Mouse (Mus musculus): ENCODE results near the gene Tnrc6b. TPM values are rescaled to one million over a fixed set of nuclear protein-coding genes. Genes with fewer than 3 reads are reported as not detected.
"Not testable (repeated sequence)": the region's sequence is repeated elsewhere in the genome, so short reads cannot be mapped to it uniquely, and the experiment has no call there.

The Tnrc6b gene
- total RNA-seq, 2 experiments from 2014 or later = 55.4 to 56.4 TPM

DNA sequence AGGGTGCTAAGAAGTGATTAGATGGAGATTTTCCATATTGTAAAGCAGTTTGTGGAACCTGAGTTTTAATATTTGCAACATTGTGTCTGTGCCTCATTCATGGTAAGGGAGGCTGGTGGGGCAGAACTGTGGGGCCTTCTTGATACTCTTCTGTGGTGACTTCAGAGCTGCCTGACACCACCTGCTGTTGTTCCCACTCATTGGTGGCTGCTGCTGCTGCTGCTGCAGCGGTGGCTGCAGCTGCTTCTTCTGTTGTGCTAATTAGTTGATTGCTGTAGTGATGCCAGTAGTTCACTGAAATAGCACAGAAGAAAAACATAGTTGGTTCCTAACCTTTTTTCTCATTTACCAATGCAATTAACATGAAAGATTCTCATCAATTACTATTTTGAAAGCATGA, 111.2 kb downstream of the Tnrc6b start:
- intact Hi-C loops (cut with DNase I) = no loop called here
- DNase-seq = no peak

- DNase-seq = no peak
- intact Hi-C loops (cut with DNase I) = no loop called here
Observed at GRCm38 (mm10) chr15:80831170-80831569, 120.1 kb downstream of the Tnrc6b start.

DNA sequence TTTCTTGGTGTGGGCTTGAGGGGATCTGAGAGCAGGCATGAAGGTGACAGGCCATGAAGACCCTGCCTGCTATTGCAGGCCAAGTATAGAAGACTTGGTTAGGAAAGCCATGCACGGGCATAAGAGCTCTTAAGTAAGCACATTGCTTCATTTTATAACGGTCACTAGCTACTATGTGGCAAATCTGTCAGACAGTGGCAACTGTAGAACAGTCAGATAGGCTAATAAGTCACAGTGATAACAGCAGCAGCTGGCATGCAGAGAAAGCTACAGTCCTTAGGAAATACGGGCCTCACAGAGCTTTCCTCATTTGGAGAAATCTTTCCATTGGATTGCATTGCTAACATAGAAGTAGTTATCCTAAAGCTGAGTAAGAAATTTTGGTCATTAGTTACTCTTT, 121.7 kb downstream of the Tnrc6b start:
- no peak for DNase-seq
- intact Hi-C loops (cut with DNase I) = no loop called here

GRCm38 (mm10) chr15:80836246-80836645, 125.1 kb downstream of the Tnrc6b start:
- intact Hi-C loops (cut with DNase I) = no loop called here
- no peak for DNase-seq

DNA sequence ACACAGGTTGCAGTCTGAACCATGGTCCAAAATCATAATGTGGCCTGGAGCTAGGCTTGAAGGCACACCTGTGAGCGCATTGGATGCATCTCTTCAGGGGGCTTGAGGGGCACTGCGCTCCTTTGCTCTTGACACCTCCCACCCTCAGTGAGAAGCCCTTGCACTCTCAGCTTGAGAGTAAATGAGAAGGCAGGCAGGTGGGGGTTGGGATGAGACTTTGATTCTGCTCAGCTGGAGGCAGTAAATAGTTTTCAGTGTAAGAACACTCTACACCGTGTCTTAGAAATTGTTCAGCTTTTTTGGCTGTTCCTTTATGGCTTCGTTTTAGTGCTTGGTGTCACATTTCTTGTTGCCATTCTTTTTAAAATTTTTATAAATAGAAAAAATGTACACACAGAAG, 127.7 kb downstream of the Tnrc6b start:
- intact Hi-C loops (cut with DNase I) = no loop called here
- DNase-seq = no peak

DNA sequence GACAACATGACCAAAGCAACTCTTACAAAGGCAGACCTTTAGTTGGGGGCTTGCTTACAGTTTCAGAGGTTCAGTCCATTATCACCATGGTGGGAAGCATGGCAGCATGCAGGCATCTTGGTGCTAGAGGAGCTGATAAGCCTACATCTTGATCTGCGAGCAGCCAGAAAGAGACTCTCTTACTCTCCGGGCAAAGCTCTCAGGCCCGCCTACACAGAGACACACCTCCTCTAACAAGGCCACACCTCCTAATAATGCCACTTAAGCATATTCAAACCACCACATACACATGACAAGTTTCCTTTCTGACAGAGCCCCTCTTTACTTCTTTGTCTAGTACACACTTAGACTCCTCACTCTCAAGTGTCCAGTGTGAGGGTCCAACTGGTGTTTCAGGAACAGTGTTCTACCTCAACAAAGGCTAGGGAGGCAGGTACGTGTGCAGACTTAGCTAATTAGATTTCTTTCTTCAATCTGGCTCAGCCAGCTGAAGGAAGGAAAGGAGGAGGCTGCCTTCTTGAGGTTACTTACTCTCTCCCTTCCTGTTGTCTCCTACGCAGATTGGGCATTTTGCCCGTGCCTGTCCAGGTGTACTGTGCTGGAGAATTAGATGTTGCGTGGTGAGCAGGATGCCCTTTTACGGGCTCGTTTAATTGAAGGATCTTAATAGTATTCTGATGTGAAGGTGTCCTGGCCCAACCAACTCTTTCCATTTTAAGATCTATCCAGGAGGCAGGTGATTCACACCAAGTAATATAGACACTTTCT, 128.7 kb downstream of the Tnrc6b start:
- intact Hi-C loops (cut with DNase I) = no loop called here
- DNase-seq = no peak

DNA sequence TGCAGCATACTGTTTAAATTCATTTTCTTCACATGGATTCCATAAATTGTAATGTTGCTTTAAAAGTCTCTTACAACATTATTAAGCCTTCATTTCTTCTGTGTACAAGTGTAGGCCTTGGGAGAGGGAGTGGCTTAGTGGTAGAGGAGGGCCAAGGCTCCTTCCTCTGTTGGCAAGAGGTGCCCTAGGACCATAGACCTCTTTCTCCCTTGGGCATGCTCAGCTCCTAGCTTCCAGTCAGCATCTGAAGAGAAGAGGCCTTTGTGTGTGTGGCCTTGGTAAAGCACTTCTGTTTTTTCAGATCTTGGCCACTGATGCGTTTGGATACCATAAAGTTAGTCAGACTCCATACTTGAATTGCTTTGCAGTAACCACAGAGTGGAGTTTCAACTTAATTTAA, 133.1 kb downstream of the Tnrc6b start:
- intact Hi-C loops (cut with DNase I) = no loop called here
- no peak for DNase-seq

DNA sequence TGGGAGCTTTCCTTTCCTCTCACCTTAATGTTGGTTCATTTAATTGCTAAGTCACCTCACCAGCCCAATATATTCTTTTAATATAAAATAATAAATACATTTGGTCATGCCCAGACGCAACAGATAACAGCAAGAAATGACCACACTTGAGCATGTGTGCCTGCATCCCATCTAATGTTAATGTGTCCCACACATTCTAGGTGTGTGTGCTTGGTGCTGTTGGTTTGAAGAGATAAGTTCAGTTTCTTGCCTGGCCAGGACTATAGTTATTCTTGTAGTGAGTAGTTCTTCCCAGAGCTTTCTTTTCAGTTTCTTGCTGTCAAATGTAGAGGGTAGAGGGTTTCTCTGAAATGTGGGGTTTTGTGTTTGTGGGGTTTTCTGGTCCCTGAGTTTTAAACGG, 133.8 kb downstream of the Tnrc6b start:
- DNase-seq = no peak
- intact Hi-C loops (cut with DNase I) = no loop called here

DNA sequence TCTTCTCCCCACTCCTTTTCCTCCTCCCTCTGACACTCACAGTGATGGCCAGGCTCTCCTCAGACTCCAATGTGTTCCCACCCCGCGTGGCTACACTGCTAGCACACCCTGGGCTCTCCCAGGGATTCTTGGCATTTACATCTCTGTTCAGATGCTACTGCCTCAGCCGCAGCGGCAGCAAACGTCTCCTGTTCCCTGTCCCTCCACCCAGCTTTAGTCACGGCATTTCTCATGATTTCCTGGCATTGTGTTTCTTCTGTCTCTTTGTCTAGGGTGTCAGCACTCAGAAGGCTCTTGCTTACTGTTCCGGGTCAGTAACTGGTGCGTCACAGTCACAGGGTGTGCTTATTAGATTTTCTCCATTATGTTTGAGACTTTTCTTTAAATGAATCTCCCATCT, 138.9 kb downstream of the Tnrc6b start:
- peak in 1 of 2 experiments; percentile 29 for DNase-seq
- intact Hi-C loops (cut with DNase I) = loop anchor here (5.0 kb wide), 1 partner anchor 38 kb away; no protein-coding TSS in a partner anchor

- intact Hi-C loops (cut with DNase I) = loop anchor here (5.0 kb wide), 1 partner anchor 39 kb away; no protein-coding TSS in a partner anchor
- peak in 1 of 2 experiments; percentile 14 for DNase-seq
Observed at GRCm38 (mm10) chr15:80850682-80851475, 139.8 kb downstream of the Tnrc6b start.

DNA sequence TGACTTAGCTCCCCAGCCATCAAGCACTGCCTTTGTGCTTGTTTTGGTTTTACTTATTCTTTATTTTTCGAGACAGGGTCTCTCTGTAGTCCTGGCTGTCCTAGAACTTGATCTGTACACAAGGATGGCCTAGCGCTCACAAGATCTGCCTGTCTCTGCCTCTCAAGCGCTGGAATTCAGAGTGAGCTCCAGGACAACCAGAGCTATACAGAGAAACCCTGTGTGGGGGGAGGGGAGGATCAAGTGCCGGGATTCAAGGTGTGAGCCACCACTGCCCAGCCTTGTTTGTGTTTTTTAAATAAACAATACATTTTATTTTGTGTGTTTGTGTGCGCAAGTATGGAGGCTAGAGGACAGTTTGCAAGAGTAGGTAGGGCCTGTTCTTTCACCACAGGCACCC, 141.0 kb downstream of the Tnrc6b start:
- intact Hi-C loops (cut with DNase I) = loop anchor here (5.0 kb wide), 1 partner anchor 40 kb away; no protein-coding TSS in a partner anchor
- no peak for DNase-seq

GRCm38 (mm10) chr15:80852527-80852926, 141.4 kb downstream of the Tnrc6b start:
- intact Hi-C loops (cut with DNase I) = loop anchor here (5.0 kb wide), 1 partner anchor 40 kb away; no protein-coding TSS in a partner anchor
- not testable (repeated sequence) for DNase-seq

- intact Hi-C loops (cut with DNase I) = no loop called here
- no peak for DNase-seq
Observed at GRCm38 (mm10) chr15:80859366-80859765, 148.3 kb downstream of the Tnrc6b start.

- no peak for DNase-seq
- intact Hi-C loops (cut with DNase I) = no loop called here
Observed at GRCm38 (mm10) chr15:80861302-80861701, 150.2 kb downstream of the Tnrc6b start.

DNA sequence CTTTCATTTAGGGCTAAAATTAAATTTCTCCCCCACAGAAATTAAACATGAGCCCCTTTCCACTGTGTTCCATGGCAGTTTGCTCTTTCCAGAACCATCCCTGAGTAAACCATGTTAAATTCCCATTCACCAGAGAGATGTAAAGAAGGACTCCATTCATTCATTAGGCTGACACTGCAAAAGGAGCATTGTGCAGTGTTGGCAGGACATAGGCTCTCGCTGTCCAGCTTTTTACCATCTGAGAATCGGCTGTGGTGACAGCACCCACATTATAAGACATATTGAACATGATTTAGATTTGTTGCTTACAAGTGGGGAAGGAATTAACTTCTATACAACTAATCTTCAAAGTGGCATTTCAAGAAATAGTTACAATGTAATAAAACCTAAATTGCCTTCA, 150.9 kb downstream of the Tnrc6b start:
- intact Hi-C loops (cut with DNase I) = no loop called here
- DNase-seq = no peak

GRCm38 (mm10) chr15:80868603-80869002, 157.5 kb downstream of the Tnrc6b start:
- DNase-seq; intact Hi-C loops (cut with DNase I): not testable (repeated sequence)

- no peak for DNase-seq
- intact Hi-C loops (cut with DNase I) = no loop called here
Observed at GRCm38 (mm10) chr15:80874726-80875125, 163.6 kb downstream of the Tnrc6b start.

DNA sequence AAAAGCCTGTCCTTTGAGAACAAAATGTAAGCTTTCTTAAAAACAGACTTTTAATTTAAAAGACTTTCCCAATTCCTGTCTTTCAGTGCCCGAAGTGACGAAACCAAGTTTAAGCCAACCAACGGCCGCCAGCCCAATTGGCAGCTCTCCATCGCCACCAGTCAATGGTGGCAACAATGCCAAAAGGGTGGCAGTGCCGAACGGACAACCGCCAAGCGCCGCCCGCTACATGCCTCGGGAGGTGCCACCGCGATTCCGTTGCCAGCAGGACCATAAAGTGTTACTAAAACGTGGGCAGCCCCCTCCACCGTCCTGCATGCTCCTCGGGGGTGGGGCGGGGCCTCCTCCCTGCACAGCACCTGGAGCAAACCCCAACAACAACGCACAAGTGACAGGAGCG, 165.1 kb downstream of the Tnrc6b start:
- intact Hi-C loops (cut with DNase I) = no loop called here
- peak in 1 of 2 experiments; percentile 20 for DNase-seq

DNA sequence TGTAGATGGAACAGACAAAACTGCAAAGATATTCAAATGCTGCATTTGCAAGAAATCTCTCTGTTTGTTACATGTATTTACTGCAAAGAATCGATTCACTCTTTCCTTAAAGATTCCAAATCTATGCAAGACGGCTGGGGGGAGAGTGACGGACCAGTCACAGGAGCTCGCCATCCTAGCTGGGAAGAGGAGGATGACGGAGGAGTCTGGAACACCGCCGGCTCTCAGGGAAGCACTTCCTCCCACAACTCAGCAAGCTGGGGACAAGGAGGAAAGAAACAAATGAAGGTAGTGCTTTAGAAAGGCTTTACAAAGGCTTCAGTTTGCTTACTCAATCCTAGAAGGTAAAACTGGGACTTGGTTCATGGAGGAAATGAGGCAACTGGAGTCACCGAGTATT, 173.0 kb downstream of the Tnrc6b start:
- intact Hi-C loops (cut with DNase I) = no loop called here

GRCm38 (mm10) chr15:80886361-80887156, 175.4 kb downstream of the Tnrc6b start:
- intact Hi-C loops (cut with DNase I) = no loop called here
- no peak for DNase-seq

More for the DNA sequence above, 173.0 kb downstream of the Tnrc6b start:
- DNase-seq = no peak

- no peak for DNase-seq
- intact Hi-C loops (cut with DNase I) = no loop called here
Observed at GRCm38 (mm10) chr15:80892341-80892740, 181.2 kb downstream of the Tnrc6b start.

Measured in heart, postnatal 14 days (tissue).